Mouse (Mus musculus) lung, postnatal 0 days (tissue): Measurements from ENCODE around the gene Dixdc1.

Experiments used
- CTCF ChIP-seq: IDR thresholded peaks from 2 replicates; pipeline ENCODE4 v1.5.1; 2016; ENCODE audit warnings: antibody characterized with exemption, mild to moderate bottlenecking
- EP300 ChIP-seq: IDR thresholded peaks from 2 replicates; pipeline ENCODE4 v1.6.1; 2016; ENCODE audit warnings: antibody characterized with exemption, mild to moderate bottlenecking, control low read depth

DNA sequence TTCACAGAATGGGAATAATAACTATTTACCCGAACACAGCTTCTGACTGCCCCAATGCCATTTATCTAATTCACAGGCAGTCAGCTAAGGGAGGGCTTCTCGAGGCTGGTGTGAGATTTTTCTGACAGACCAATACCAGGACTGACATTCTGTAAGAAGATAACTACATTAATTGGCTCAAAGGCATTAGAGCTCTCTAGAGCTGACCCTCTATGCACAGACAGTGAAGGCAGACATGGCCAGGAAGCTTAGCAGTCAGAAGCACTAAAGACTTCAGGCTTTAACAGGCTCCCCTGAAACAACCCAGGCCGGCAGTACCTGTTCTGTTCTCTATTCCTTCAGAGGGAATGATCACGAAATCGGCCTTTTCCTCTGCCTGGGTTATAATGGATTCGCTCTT is 44.2 kb downstream of the Dixdc1 start:
- TF ChIP-seq CTCF (no peak), EP300 (no peak)
